ENCODE assay signal across 8 mouse cellular contexts in the genomic region with DNA sequence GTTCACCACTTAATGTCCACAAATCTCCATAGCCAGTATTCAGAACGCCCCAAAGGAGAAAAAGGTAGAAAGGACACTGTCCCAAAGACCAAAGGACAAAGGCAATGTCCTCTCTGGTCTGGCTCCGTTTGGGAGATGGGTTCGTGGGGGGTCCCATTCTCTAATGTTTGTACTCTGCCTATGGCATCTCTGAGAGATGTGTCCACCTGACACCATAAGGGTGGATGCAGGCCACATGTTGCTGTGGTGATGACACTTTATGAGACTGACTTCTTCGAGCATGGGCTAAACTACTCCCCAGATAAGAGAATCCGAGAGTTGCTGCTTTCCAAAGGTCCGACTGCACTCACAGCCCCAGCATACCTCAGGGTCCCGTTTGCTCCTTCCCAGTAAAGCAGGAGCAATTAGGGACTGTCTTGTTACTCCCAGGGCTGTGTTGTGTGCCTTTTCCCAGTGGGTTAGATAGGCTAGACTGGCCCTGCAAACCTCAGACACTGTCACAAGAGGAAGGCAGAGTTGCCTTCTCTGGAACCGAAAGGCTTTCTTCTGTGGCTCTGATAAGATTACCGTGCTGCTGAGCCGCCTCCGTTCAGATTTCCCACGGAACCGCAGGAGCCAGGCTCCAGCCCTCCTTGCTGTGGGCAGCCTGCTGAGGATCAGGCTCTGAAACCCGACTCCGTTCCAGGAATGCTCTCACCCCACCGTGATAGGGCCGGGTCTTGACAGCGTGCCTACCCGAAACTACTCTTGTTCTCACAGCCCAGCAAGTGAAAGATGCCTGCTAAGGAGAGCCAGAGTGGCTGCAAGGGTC. TPM values are rescaled to one million over a fixed set of nuclear protein-coding genes. Genes with fewer than 3 reads are reported as not detected.
DNase-seq lines count a peak whose midpoint lies in the region; ATAC-seq and TF ChIP-seq lines count a peak whose summit lies in the region.

No protein-coding gene starts in this region.

- intact Hi-C loops in heart, postnatal 36 days (cut with DNase I): no loop called here
- intact Hi-C loops in left cerebral cortex, postnatal 14 days (cut with DNase I): no loop called here

- peak; percentile 90 for ATAC-seq in embryonic facial prominence, embryonic 14.5 days (ENCODE audit: low read depth)
- no peak for ATAC-seq in liver, postnatal 0 days
- ATAC-seq in erythroid progenitor cell, adult 5-6 weeks (replicated peaks; ENCODE audit: low FRiP score, poor library complexity, severe bottlenecking): no peak

- H3K4me3 ChIP-seq in embryonic facial prominence, embryonic 14.5 days (ENCODE audit: low read depth, low read length): peak overlapping the region; percentile 13; the same call in 1 of the 2 replicates
- no peak overlapping the region for H3K4me3 ChIP-seq in liver, postnatal 0 days (ENCODE audit: low read depth, low read length)

- H3K9me3 ChIP-seq in embryonic facial prominence, embryonic 14.5 days (ENCODE audit: control insufficient read depth, low read length): no peaks in the 10 kb centered on the region
- no peaks in the 10 kb centered on the region for H3K9me3 ChIP-seq in liver, postnatal 0 days (ENCODE audit: low read length)

- peak overlapping the region; percentile 21; the same call in 1 of the 2 replicates for H3K9ac ChIP-seq in embryonic facial prominence, embryonic 14.5 days (ENCODE audit: low read depth, low read length)
- no peak overlapping the region for H3K9ac ChIP-seq in liver, postnatal 0 days (replicated peaks)

- peak overlapping the region; percentile 24; the same call in 1 of the 2 replicates for H3K27ac ChIP-seq in embryonic facial prominence, embryonic 14.5 days (replicated peaks; ENCODE audit: low read depth, low read length)
- peak overlapping the region; percentile 81 for H3K27ac ChIP-seq in liver, postnatal 0 days (ENCODE audit: low read depth)

- H3K4me1 ChIP-seq in embryonic facial prominence, embryonic 14.5 days (ENCODE audit: control insufficient read depth, insufficient read depth, low read length): peaks cover 24% of the 10 kb centered on the region
- H3K4me1 ChIP-seq in liver, postnatal 0 days (ENCODE audit: insufficient read depth): peaks cover 44% of the 10 kb centered on the region

- no peaks in the 10 kb centered on the region for H3K36me3 ChIP-seq in embryonic facial prominence, embryonic 14.5 days (ENCODE audit: control insufficient read depth, insufficient read depth, low read length)
- no peaks in the 10 kb centered on the region for H3K36me3 ChIP-seq in liver, postnatal 0 days (replicated peaks; ENCODE audit: insufficient read depth, low read length)

- DNase-seq in right cerebral cortex, postnatal 25 days: peak; percentile 36
- no peak for DNase-seq in right cerebral cortex, postnatal 36 days (ENCODE audit: low spot score in 2 of 2)
- DNase-seq in embryonic facial prominence, embryonic 14.5 days (ENCODE audit: low spot score): peak; percentile 78
- peak; percentile 58 to 62 for DNase-seq in heart, postnatal 36 days
- DNase-seq in liver, postnatal 0 days: no peak
- no peak for DNase-seq in left cerebral cortex, postnatal 14 days (ENCODE audit: low spot score in 2 of 2)
- no peak for DNase-seq in frontal cortex, postnatal 36 days (ENCODE audit: low spot score in 2 of 2)

- TF ChIP-seq EP300 in liver, postnatal 0 days (IDR thresholded peaks at IDR 0.05; ENCODE audit: low read depth): no peak

- no peaks in the 10 kb centered on the region for H3K27me3 ChIP-seq in embryonic facial prominence, embryonic 14.5 days (replicated peaks; ENCODE audit: control insufficient read depth, insufficient read depth, low read length)
- H3K27me3 ChIP-seq in liver, postnatal 0 days (ENCODE audit: insufficient read depth, low read length): no peaks in the 10 kb centered on the region

- H3K4me2 ChIP-seq in embryonic facial prominence, embryonic 14.5 days (ENCODE audit: low read depth, low read length): peak overlapping the region; percentile 44
- H3K4me2 ChIP-seq in liver, postnatal 0 days (ENCODE audit: low read depth, low read length): peak overlapping the region; percentile 44

- TF ChIP-seq CTCF in liver, postnatal 0 days (IDR thresholded peaks at IDR 0.05; ENCODE audit: low read depth): no peak

- WGBS in embryonic facial prominence, embryonic 14.5 days: 18% methylated on average over 19 of the region's 19 CpGs
- 24% methylated on average over 19 of the region's 19 CpGs for WGBS in liver, postnatal 0 days (ENCODE audit: insufficient replicate concordance)

RNA-seq across cellular contexts. Expression of a gene that starts 7.1 kb away (rescaled TPM):
- polyA plus RNA-seq in embryonic facial prominence, embryonic 14.5 days (2014; fragmentation: Nextera tagmentation; extraction: Ambion mirVana): 11.1 and 14.9 TPM in 2 replicates
- 10 to 100 TPM; 74.2 to 80.7 TPM for total RNA-seq in heart, postnatal 36 days (2021)
- 14.6 and 15.0 TPM in 2 replicates for polyA plus RNA-seq in liver, postnatal 0 days (2015; fragmentation: Nextera tagmentation; extraction: Ambion mirVana)
- total RNA-seq in erythroid progenitor cell, adult 5-6 weeks (2015; ENCODE audit: low replicate concordance): 8.8 and 9.4 TPM in 2 replicates
- 19.9 and 23.1 TPM in 2 replicates for total RNA-seq in erythroid progenitor cell, adult 5-6 weeks (2017; ENCODE audit: low replicate concordance)
- 1 to 10 TPM; 6.4 to 8.5 TPM for total RNA-seq in left cerebral cortex, postnatal 14 days (2021)

Comparison
In these comparisons a context has a peak if more than half of its experiments do, and no peak if none do; other contexts are left out.
1. DNase-seq: peak in right cerebral cortex, postnatal 25 days (single experiment), embryonic facial prominence, embryonic 14.5 days (single experiment) and heart, postnatal 36 days (2 of 2); none in right cerebral cortex, postnatal 36 days (0 of 2), liver, postnatal 0 days (single experiment), left cerebral cortex, postnatal 14 days (0 of 2) and frontal cortex, postnatal 36 days (0 of 2).